ENCODE assay signal across 8 mouse cellular contexts in genomic region chr15:79323791-79324155, GRCm38 (mm10). TPM values are rescaled to one million over a fixed set of nuclear protein-coding genes. Genes with fewer than 3 reads are reported as not detected.
DNase-seq lines count a peak whose midpoint lies in the region; ATAC-seq and TF ChIP-seq lines count a peak whose summit lies in the region.

No protein-coding gene starts in this region.

- H3K4me2 ChIP-seq in midbrain, embryonic 11.5 days, result no peak overlapping the region
- no peak overlapping the region for H3K4me2 ChIP-seq in hindbrain, postnatal 0 days (ENCODE audit: low read depth, low read length)
- H3K4me2 ChIP-seq in neural tube, embryonic 15.5 days, result no peak overlapping the region

- 70% methylated on average over 4 of the region's 4 CpGs for WGBS in heart, embryonic 10.5 days
- 87% methylated on average over 4 of the region's 4 CpGs for WGBS in midbrain, embryonic 10.5 days
- 88% methylated on average over 4 of the region's 4 CpGs for WGBS in midbrain, embryonic 11.5 days
- WGBS in hindbrain, postnatal 0 days, result 63% methylated on average over 4 of the region's 4 CpGs
- 66% methylated on average over 4 of the region's 4 CpGs for WGBS in neural tube, embryonic 15.5 days

- H3K9me3 ChIP-seq in heart, embryonic 10.5 days, result no peaks in the 10 kb centered on the region
- no peaks in the 10 kb centered on the region for H3K9me3 ChIP-seq in midbrain, embryonic 10.5 days (replicated peaks)
- no peaks in the 10 kb centered on the region for H3K9me3 ChIP-seq in midbrain, embryonic 11.5 days (ENCODE audit: control insufficient read depth, low read length)
- H3K9me3 ChIP-seq in hindbrain, postnatal 0 days (ENCODE audit: low read length), result no peaks in the 10 kb centered on the region
- no peaks in the 10 kb centered on the region for H3K9me3 ChIP-seq in neural tube, embryonic 15.5 days (replicated peaks)

- H3K36me3 ChIP-seq in heart, embryonic 10.5 days, result no peaks in the 10 kb centered on the region
- H3K36me3 ChIP-seq in midbrain, embryonic 10.5 days, result no peaks in the 10 kb centered on the region
- no peaks in the 10 kb centered on the region for H3K36me3 ChIP-seq in midbrain, embryonic 11.5 days (ENCODE audit: control insufficient read depth, insufficient read depth, low read length)
- no peaks in the 10 kb centered on the region for H3K36me3 ChIP-seq in hindbrain, postnatal 0 days (ENCODE audit: insufficient read depth, low read length)
- no peaks in the 10 kb centered on the region for H3K36me3 ChIP-seq in neural tube, embryonic 15.5 days

- H3K4me1 ChIP-seq in heart, embryonic 10.5 days, result peaks cover 60% of the 10 kb centered on the region
- H3K4me1 ChIP-seq in midbrain, embryonic 10.5 days, result peaks cover 51% of the 10 kb centered on the region
- H3K4me1 ChIP-seq in midbrain, embryonic 11.5 days (ENCODE audit: control insufficient read depth, insufficient read depth, low read length), result peaks cover 16% of the 10 kb centered on the region
- peaks cover 17% of the 10 kb centered on the region for H3K4me1 ChIP-seq in hindbrain, postnatal 0 days (ENCODE audit: insufficient read depth, low read length)
- peaks cover 43% of the 10 kb centered on the region for H3K4me1 ChIP-seq in neural tube, embryonic 15.5 days

- no peak for TF ChIP-seq CTCF in hindbrain, postnatal 0 days (IDR thresholded peaks at IDR 0.05; ENCODE audit: low read depth)

- H3K27ac ChIP-seq in heart, embryonic 10.5 days, result peak overlapping the region; percentile 60
- H3K27ac ChIP-seq in midbrain, embryonic 10.5 days (replicated peaks), result peak overlapping the region; percentile 57; the same call in 1 of the 2 replicates
- H3K27ac ChIP-seq in midbrain, embryonic 11.5 days (ENCODE audit: low read depth, low read length), result no peak overlapping the region
- H3K27ac ChIP-seq in hindbrain, postnatal 0 days, result peak overlapping the region; percentile 46; the same call in 1 of the 2 replicates
- H3K27ac ChIP-seq in neural tube, embryonic 15.5 days (replicated peaks), result peak overlapping the region; percentile 60; the same call in 1 of the 2 replicates

- no peak overlapping the region for H3K9ac ChIP-seq in midbrain, embryonic 11.5 days (ENCODE audit: low read length)
- H3K9ac ChIP-seq in hindbrain, postnatal 0 days (replicated peaks; ENCODE audit: low read length), result no peak overlapping the region
- no peak overlapping the region for H3K9ac ChIP-seq in neural tube, embryonic 15.5 days (replicated peaks)

- DNase-seq in heart, embryonic 10.5 days (ENCODE audit: low spot score), result no peak
- no peak for DNase-seq in heart, adult 18-20 months
- DNase-seq in midbrain, embryonic 10.5 days (ENCODE audit: low spot score), result no peak
- DNase-seq in midbrain, embryonic 11.5 days (ENCODE audit: low spot score, missing footprints), result no peak
- no peak for DNase-seq in hindbrain, postnatal 0 days (ENCODE audit: low spot score)
- DNase-seq in urinary bladder, postnatal 25 days (ENCODE audit: low spot score), result no peak
- no peak for DNase-seq in cerebellum, postnatal 14 days

- no peak for ATAC-seq in midbrain, embryonic 11.5 days (ENCODE audit: low FRiP score)
- no peak for ATAC-seq in hindbrain, postnatal 0 days
- no peak for ATAC-seq in neural tube, embryonic 15.5 days (ENCODE audit: low FRiP score)

- no peaks in the 10 kb centered on the region for H3K27me3 ChIP-seq in heart, embryonic 10.5 days (ENCODE audit: insufficient read depth, poor library complexity, severe bottlenecking)
- H3K27me3 ChIP-seq in midbrain, embryonic 10.5 days (ENCODE audit: low read depth, poor library complexity, severe bottlenecking), result no peaks in the 10 kb centered on the region
- no peaks in the 10 kb centered on the region for H3K27me3 ChIP-seq in midbrain, embryonic 11.5 days (ENCODE audit: control insufficient read depth, insufficient read depth, low read length)
- no peaks in the 10 kb centered on the region for H3K27me3 ChIP-seq in hindbrain, postnatal 0 days (ENCODE audit: insufficient read depth, low read length)
- H3K27me3 ChIP-seq in neural tube, embryonic 15.5 days (replicated peaks), result no peaks in the 10 kb centered on the region

- H3K4me3 ChIP-seq in heart, embryonic 10.5 days, result no peak overlapping the region
- H3K4me3 ChIP-seq in midbrain, embryonic 10.5 days, result no peak overlapping the region
- H3K4me3 ChIP-seq in midbrain, embryonic 11.5 days (ENCODE audit: low read depth, low read length), result no peak overlapping the region
- no peak overlapping the region for H3K4me3 ChIP-seq in hindbrain, postnatal 0 days (ENCODE audit: low read length)
- H3K4me3 ChIP-seq in neural tube, embryonic 15.5 days (replicated peaks), result no peak overlapping the region

RNA-seq across cellular contexts. Expression of gene Pla2g6, which starts 4.4 kb away (rescaled TPM):
- polyA plus RNA-seq in heart, embryonic 10.5 days (2016; fragmentation: Nextera tagmentation; extraction: Ambion mirVana), result 17.2 and 17.3 TPM in 2 replicates
- 10 to 100 TPM in 1 of 2 experiments, 1 to 10 TPM in 1; 9.4 to 11.3 TPM for total RNA-seq in heart, adult 18-20 months (2021)
- 20.4 and 26.8 TPM in 2 replicates for polyA plus RNA-seq in midbrain, embryonic 10.5 days (2016; fragmentation: Nextera tagmentation; extraction: Ambion mirVana)
- polyA plus RNA-seq in midbrain, embryonic 11.5 days (2014; fragmentation: Nextera tagmentation; extraction: Ambion mirVana), result 18.4 and 20.6 TPM in 2 replicates
- total RNA-seq in hindbrain, postnatal 0 days (2014; rRNA removed), result 24.3 and 28.8 TPM in 2 replicates
- polyA plus RNA-seq in hindbrain, postnatal 0 days (2015; fragmentation: Nextera tagmentation; extraction: Ambion mirVana), result 15.2 and 15.7 TPM in 2 replicates
- polyA plus RNA-seq in neural tube, embryonic 15.5 days (2015; fragmentation: Nextera tagmentation; extraction: Ambion mirVana), result 26.1 and 27.9 TPM in 2 replicates

RNA-seq across cellular contexts. Expression of gene Maff, which starts 22.6 kb away (rescaled TPM):
- polyA plus RNA-seq in heart, embryonic 10.5 days (2016; fragmentation: Nextera tagmentation; extraction: Ambion mirVana), result 1.6 and 2.0 TPM in 2 replicates
- total RNA-seq in heart, adult 18-20 months (2021), result 10 to 100 TPM; 12.8 to 17.6 TPM
- 1.3 TPM in 2 replicates for polyA plus RNA-seq in midbrain, embryonic 10.5 days (2016; fragmentation: Nextera tagmentation; extraction: Ambion mirVana)
- polyA plus RNA-seq in midbrain, embryonic 11.5 days (2014; fragmentation: Nextera tagmentation; extraction: Ambion mirVana), result 1.0 and 2.3 TPM in 2 replicates
- total RNA-seq in hindbrain, postnatal 0 days (2014; rRNA removed), result 4.0 and 5.4 TPM in 2 replicates
- polyA plus RNA-seq in hindbrain, postnatal 0 days (2015; fragmentation: Nextera tagmentation; extraction: Ambion mirVana), result 1.7 and 2.0 TPM in 2 replicates
- 0.81 and 1.7 TPM in 2 replicates for polyA plus RNA-seq in neural tube, embryonic 15.5 days (2015; fragmentation: Nextera tagmentation; extraction: Ambion mirVana)

RNA-seq across cellular contexts. Expression of gene Baiap2l2, which starts 38.4 kb away (rescaled TPM):
- 10.2 and 14.7 TPM in 2 replicates for polyA plus RNA-seq in heart, embryonic 10.5 days (2016; fragmentation: Nextera tagmentation; extraction: Ambion mirVana)
- under 1 TPM; 0.13 to 0.25 TPM for total RNA-seq in heart, adult 18-20 months (2021)
- 1.1 and 2.4 TPM in 2 replicates for polyA plus RNA-seq in midbrain, embryonic 10.5 days (2016; fragmentation: Nextera tagmentation; extraction: Ambion mirVana)
- polyA plus RNA-seq in midbrain, embryonic 11.5 days (2014; fragmentation: Nextera tagmentation; extraction: Ambion mirVana), result 0.27 and 1.5 TPM in 2 replicates
- 1.7 and 2.3 TPM in 2 replicates for total RNA-seq in hindbrain, postnatal 0 days (2014; rRNA removed)
- polyA plus RNA-seq in hindbrain, postnatal 0 days (2015; fragmentation: Nextera tagmentation; extraction: Ambion mirVana), result 6.5 and 6.8 TPM in 2 replicates
- 2.0 and 4.0 TPM in 2 replicates for polyA plus RNA-seq in neural tube, embryonic 15.5 days (2015; fragmentation: Nextera tagmentation; extraction: Ambion mirVana)
